Mouse (Mus musculus): Measurements from ENCODE around the gene Zbtb21.

GRCm38 (mm10) chr16:97958401-97958973, 3.9 kb downstream of the Zbtb21 start:
- TF ChIP-seq CTCF (IDR thresholded peaks at IDR 0.05; ENCODE audit: borderline replicate concordance, insufficient read depth, low read length) (no peak), POLR2A (IDR thresholded peaks at IDR 0.05; ENCODE audit: low read depth, low read length) (no peak)
